Mouse (Mus musculus) embryonic facial prominence, embryonic 11.5 days (tissue): ENCODE measurements at regions not wholly inside any gene's neighbourhood (a gene's known extent, or its start where the extent isn't known, plus 50 kb on each side); places are given as distances from the start of the nearest gene placed in this dataset.

ENCODE experiments used
- ATAC-seq: fragments of 200-750 bp; cut with Nextera tagmentation; replicated peaks from 2 replicates; pipeline ENCODE4 v1.8.0; 2017; ENCODE audit warnings: low read depth; ENCODE audit not compliant: insufficient number of reproducible peaks, low FRiP score, low TSS enrichment
- DNase-seq: peaks from one replicate; pipeline ENCODE4 v3.0.0-alpha.2; 2015; ENCODE audit warnings: low spot score
- H3K27ac ChIP-seq: fragments of 300-500 bp; sonication (generic); replicated peaks from 2 replicates; pipeline ENCODE4 v1.5.1; 2014; ENCODE audit warnings: mild to moderate bottlenecking, low read depth, low read length, control low read depth
- H3K27me3 ChIP-seq: fragments of 300-500 bp; sonication (generic); 2 replicates; pipeline ENCODE4 v1.6.1; 2014; ENCODE audit warnings: mild to moderate bottlenecking, low read length, moderate library complexity, mixed read lengths; ENCODE audit not compliant: control insufficient read depth, insufficient read depth
- H3K36me3 ChIP-seq: fragments of 300-500 bp; sonication (generic); replicated peaks from 2 replicates; pipeline ENCODE4 v1.6.1; 2014; ENCODE audit warnings: low read depth, mild to moderate bottlenecking, low read length, moderate library complexity, mixed read lengths; ENCODE audit not compliant: control insufficient read depth, insufficient read depth
- H3K4me1 ChIP-seq: fragments of 300-500 bp; sonication (generic); 2 replicates; pipeline ENCODE4 v1.6.1; 2014; ENCODE audit warnings: low read length, mixed read lengths; ENCODE audit not compliant: control insufficient read depth, insufficient read depth
- H3K4me2 ChIP-seq: fragments of 300-500 bp; sonication (generic); 2 replicates; pipeline ENCODE4 v1.6.1; 2014; ENCODE audit warnings: low read depth, mild to moderate bottlenecking, control low read depth, low read length, moderate library complexity
- H3K4me3 ChIP-seq: fragments of 300-500 bp; sonication (generic); 2 replicates; pipeline ENCODE4 v1.5.1; 2014; ENCODE audit warnings: low read depth, low read length, control low read depth
- H3K9ac ChIP-seq: fragments of 300-500 bp; sonication (generic); replicated peaks from 2 replicates; pipeline ENCODE4 v1.6.1; 2014; ENCODE audit warnings: mild to moderate bottlenecking, control low read depth, low read length
- H3K9me3 ChIP-seq: fragments of 300-500 bp; sonication (generic); replicated peaks from 2 replicates; pipeline ENCODE4 v1.6.1; 2016; ENCODE audit warnings: mild to moderate bottlenecking, low read length, inconsistent platforms, mixed read lengths; ENCODE audit not compliant: control insufficient read depth
- WGBS: fragments of 180-500 bp; shearing (Covaris S2); extraction: QIAGEN DNeasy Blood & Tissue Kit; methylation state at CpG from one replicate; pipeline ENCODE4 v1.1.7; 2014; 5-methylcytosine and 5-hydroxymethylcytosine counted together

DNA sequence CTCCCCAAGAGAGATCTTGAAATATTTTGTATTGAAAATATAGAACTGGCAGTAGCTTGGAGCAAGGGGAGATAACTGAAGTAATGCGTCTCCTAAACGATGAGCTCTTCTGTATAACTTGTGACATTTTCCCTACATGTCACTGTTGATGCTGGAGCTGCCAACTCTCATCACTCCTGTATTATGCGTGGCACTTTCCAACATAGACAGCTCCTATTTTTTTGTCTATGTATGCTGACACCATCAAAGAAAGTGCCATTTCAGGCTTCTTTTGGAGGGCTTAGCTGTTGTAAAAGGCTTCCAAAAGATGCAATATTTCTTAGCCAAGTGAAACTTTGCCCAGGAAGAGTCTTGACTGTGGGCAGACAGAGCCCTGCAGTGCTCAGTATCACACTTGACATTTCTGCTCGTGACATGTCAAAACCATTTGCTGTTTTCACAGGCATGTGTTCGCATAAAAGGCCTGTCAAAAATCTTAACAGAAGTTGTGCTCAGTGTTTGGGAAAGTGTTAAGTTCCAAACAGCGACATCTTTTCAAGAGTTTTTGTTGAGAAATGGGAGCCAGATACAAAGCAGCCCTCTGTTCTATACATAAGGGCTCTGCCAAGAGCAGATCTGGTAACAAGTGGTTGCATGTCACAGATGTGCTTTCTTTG lies 53.6 kb upstream of the Otol1 start:
- Histone ChIP-seq H3K4me3 (no peak overlapping the region), H3K36me3 (no peaks in the 10 kb centered on the region), H3K27me3 (no peaks in the 10 kb centered on the region), H3K9me3 (no peaks in the 10 kb centered on the region), H3K9ac (no peak overlapping the region), H3K4me1 (no peaks in the 10 kb centered on the region), H3K27ac (no peak overlapping the region), H3K4me2 (no peak overlapping the region)
- ATAC-seq (no peak), DNase-seq (peak; percentile 17)
- 62% methylated on average over 6 of the region's 6 CpGs for WGBS

DNA sequence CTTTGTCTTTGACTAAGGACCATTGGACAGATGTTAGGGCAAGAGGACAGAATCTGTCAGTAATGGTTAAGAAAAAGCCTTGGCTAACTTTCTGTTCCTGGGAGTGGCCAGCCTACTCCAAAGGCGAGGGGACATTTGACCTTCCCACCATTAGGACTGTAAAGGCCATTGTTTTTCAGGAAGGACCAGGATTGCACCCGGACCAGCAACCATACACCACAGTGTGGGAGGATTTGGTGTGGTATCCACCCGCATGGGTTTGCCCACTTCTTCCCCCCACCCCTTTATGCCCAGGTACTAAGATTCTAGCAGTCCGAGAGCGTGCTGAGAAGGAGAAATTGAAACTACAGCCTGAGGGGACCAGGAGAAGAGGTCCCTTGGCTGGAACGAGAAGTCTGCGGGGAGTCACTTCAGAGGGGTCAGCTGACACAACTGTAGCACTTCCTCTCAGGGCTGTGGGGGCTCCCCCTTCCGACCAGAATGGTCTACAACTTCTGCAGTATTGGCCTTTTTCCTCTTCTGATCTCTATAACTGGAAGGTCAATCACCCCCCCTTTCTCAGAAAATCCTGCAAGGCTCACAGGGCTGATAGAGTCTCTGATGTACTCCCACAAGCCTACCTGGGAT lies 63.2 kb upstream of the Sptssb start:
- no peak for ATAC-seq
- no peak overlapping the region for H3K9ac ChIP-seq
- no peak for DNase-seq
- H3K4me3 ChIP-seq = no peak overlapping the region
- H3K27ac ChIP-seq = no peak overlapping the region
- no peaks in the 10 kb centered on the region for H3K4me1 ChIP-seq
- H3K27me3 ChIP-seq = no peaks in the 10 kb centered on the region
- H3K36me3 ChIP-seq = no peaks in the 10 kb centered on the region
- H3K4me2 ChIP-seq = no peak overlapping the region
- WGBS = 72% methylated on average over 8 of the region's 8 CpGs
- H3K9me3 ChIP-seq = no peaks in the 10 kb centered on the region

DNA sequence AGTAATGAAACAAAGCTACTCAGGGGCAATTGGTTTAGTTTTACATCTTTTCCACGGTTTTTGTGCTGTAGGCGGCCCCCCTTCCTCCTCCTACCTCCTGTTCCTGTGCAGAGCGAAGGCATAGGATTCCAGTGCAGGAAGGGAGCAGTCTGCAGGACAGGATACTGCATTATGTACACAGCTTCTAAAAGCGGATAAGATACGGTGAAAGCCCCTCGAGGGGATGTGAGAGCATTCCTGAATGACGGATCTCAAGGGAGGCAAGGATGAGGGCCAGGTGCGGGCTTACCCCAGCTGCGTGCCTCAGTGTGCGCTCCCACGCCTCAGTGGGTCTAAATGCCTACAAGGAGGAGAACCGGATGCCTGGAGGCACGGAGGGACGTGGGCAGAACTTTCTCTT lies 53.1 kb upstream of the Sptssb start:
- H3K27ac ChIP-seq = no peak overlapping the region
- H3K9me3 ChIP-seq = no peaks in the 10 kb centered on the region
- 18% methylated on average over 14 of the region's 14 CpGs for WGBS
- H3K4me2 ChIP-seq = peak overlapping the region; percentile 5; the same call in 1 of the 2 replicates
- no peak overlapping the region for H3K9ac ChIP-seq
- no peak overlapping the region for H3K4me3 ChIP-seq
- no peaks in the 10 kb centered on the region for H3K27me3 ChIP-seq
- H3K36me3 ChIP-seq = no peaks in the 10 kb centered on the region
- peak; percentile 72 for ATAC-seq
- no peaks in the 10 kb centered on the region for H3K4me1 ChIP-seq
- peak; percentile 49 for DNase-seq

DNA sequence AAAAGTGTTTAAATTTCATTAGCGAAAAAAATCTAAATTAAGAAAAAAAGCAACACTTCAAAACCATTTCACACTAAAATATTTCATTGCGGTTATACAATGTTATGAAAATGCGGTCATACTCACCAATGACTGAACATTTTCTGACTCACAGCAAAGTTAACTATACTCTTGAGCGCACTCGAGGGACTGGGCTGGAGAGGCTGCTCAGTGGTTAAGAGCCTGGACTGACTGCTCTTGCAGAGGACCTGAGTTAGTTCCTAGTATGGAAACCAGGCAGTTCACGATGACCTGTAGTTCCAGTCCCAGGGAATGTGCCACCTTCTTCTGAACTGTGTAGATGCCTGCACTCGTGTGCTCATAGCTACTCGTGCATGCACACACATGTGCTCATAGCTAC lies 50.3 kb upstream of the Sptssb start:
- no peaks in the 10 kb centered on the region for H3K9me3 ChIP-seq

More for the DNA sequence above, 50.3 kb upstream of the Sptssb start:
- no peaks in the 10 kb centered on the region for H3K4me1 ChIP-seq
- no peak overlapping the region for H3K27ac ChIP-seq
- H3K4me3 ChIP-seq = no peak overlapping the region
- no peaks in the 10 kb centered on the region for H3K27me3 ChIP-seq
- no peak for DNase-seq
- ATAC-seq = no peak
- no peak overlapping the region for H3K9ac ChIP-seq
- 91% methylated on average over 8 of the region's 8 CpGs for WGBS
- H3K4me2 ChIP-seq = no peak overlapping the region
- no peaks in the 10 kb centered on the region for H3K36me3 ChIP-seq
